Mouse (Mus musculus) frontal cortex, postnatal 36 days (tissue): ENCODE measurements around the gene Olfr1045.
"Not testable (repeated sequence)": the region's sequence is repeated elsewhere in the genome, so short reads cannot be mapped to it uniquely, and the experiment has no call there.

ENCODE experiments used
- DNase-seq, 2 experiments: peaks; one replicate each; pipeline ENCODE4 v3.0.0; 2022; ENCODE audit warnings: low spot score in 2 of 2

The Olfr1045 gene

DNA sequence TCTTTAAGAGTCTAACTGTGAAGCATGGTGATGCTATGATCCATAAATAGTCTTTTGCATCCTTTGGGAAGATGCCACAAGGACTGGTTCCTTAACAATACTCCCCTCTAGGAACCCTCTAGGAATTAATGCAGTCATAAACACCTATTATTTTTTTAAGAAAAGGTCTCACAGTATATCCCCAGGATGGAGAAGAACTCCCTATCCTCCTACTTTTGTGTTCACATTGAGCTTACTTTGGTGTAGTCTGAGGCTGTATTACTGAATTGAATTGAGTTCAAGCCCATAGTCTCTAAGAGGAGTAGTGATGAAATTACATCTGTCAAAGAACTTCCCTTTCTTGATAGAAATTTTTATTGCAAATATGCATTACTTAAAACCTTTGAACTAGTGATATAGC lies at the start of gene Olfr1045:
TSS of gene Olfr1045 (minus strand) at position 101 of the 400 bp plus-strand sequence.
- DNase-seq, result no peak

DNA sequence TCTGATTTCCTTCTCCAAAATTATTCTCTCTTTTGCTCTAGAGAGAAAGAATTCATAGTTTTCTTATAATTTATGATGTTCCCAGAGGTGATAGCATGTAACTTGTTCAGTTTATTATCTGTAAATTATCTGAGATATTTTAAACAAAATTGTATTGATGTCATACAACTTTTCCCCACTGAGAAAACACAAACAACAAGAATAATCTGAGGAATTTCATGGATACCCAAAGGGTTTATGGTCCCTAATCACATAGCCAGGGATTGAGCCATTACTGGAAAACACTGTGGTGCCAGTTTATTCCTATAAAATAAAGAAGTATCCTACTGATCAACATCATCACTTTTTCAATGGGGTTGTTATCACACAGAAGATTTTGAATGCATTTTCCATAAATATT lies 37.4 kb upstream of the Olfr1045 start, which contains the start of gene Olfr1048:
TSS of gene Olfr1048 (minus strand) at position 101 of the 400 bp plus-strand sequence.
- DNase-seq, result no peak

DNA sequence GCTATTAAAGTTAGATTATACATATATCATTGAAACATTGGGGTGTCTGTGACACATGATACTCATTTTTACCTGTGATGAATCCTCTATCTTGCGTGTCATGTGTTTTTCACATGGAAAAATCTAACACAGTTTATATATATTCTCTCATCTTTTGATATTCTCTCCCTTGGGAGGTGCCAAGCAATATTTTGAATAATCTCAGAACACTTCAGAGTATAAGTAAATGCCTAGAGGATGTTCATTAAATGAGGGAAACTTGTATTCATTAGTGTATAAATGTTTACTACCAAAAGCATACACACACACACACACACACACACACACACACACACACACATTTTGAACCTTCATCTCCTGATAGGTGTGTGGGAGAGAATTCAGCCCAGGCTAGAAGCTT lies 28.5 kb upstream of the Olfr1045 start, which contains the start of gene Olfr1047:
TSS of gene Olfr1047 (minus strand) at position 101 of the 400 bp plus-strand sequence.
- DNase-seq, result no peak

DNA sequence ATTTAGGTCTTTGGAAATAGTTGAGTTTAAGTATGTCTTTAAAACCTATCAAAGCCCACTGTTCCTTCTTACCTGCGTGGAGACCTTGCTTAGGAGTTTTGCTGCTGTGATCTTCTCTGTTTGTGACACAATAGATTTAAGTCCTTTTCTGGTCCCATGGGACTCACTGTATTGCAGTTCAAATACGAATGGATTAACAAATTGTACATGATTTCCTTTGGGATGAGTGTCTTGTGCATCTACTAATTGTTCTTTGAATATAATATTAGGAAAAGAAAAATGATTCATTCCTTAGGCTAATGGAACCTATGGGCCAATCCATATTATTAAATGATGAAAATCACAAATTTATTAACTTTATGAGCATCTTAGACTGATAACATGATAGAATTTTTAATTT lies 16.4 kb upstream of the Olfr1045 start, which contains the start of gene Olfr1046:
TSS of gene Olfr1046 (minus strand) at position 101 of the 400 bp plus-strand sequence.
- no peak for DNase-seq

DNA sequence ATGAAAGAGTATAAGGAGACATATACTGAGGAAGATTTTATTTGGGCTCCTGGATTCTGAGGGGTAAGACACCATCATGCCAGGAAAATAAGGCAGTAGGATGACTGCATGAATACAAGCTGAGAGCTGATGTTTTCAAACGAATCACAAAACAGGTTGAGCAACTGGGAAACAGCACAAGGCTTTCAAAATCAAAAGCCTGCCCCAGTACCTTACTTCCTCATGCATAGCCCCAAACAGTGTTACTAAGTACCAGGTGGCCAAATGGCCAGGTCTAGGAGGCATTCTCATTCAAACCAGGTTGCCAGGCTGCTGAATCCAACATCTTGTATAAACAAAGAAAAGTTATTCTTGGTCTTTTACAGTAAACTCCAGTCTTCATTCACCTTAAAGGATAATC lies 6.9 kb downstream of the Olfr1045 start:
- DNase-seq, result no peak

DNA sequence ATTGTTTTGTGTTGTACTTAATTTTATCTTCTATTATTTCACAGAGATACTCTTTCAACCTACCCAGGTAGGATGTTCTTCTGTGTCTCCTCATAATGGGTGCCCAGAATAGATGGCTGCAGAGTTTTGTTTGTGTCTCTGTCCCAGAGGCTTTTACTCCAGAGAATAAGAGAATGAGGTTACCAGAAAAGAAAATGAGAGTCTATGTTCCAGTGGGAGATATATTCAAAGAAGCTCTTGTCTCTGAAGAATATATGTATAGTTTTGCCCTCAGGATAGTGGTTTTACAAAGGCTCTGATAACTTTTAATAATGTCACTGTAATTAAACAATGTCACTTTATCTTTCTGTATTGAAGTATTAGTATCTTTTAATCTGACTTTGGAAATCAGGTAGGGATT lies 17.2 kb downstream of the Olfr1045 start, which contains the start of gene Olfr52:
TSS of gene Olfr52 (minus strand) at position 101 of the 400 bp plus-strand sequence.
- DNase-seq, result no peak

DNA sequence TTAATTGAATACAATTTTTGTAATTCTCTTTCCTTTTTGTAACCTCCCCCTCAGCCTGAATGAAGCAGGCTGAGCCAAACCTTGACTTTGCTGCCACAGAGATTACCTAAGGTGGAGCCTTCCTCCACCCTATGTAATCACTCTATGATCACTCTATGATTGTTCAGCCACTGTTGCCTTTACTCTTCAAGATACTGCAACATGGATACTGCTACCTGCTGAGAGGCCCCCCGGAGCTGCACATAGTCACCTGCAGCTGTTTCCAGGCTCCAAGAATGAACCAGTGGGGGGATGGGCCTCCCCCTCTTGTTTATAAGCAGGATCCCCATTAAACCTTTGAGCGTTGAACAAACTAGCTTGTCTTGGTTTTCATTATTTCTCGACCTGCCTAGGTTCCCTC lies 22.9 kb downstream of the Olfr1045 start:
- DNase-seq, result no peak

DNA sequence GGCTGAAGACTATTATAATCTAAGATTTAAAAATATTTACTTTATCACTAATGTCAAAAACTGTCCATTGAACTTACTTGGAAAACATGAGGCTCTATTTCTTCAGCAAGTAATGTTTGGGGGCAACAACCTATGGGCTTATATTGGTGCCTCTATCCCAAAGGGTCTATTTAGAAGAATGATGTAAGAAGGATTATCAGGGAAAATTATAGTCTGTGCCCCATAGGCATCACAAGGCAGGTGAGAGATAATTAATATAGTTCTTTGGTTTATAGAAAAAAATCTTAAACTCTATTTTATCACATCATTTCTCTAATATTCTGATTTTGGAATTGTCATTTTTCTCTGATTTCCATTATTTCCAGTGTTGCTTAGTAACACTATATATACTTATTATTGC lies 25.1 kb downstream of the Olfr1045 start, which contains the start of gene Olfr1044:
TSS of gene Olfr1044 (minus strand) at position 101 of the 400 bp plus-strand sequence.
- no peak for DNase-seq

DNA sequence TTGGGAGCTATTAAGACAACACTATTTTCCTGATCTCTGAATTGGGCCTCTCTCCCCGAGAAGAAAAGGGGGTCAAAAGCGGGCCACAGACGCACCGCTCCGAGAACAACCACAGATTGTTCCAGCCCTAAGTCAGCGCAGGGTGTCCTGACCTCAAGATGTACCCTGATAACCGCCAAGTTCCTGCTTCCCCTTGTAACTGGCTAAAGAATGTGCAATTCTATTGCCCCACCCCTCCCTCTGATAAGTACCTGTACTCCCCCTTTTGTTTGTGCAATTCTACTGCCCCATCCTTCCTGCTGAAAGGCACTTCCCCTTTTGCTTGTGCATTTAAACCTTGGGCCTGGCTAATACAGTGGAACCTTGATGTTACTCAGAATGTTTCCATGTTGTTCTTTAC lies 27.4 kb downstream of the Olfr1045 start:
- not testable (repeated sequence) for DNase-seq

DNA sequence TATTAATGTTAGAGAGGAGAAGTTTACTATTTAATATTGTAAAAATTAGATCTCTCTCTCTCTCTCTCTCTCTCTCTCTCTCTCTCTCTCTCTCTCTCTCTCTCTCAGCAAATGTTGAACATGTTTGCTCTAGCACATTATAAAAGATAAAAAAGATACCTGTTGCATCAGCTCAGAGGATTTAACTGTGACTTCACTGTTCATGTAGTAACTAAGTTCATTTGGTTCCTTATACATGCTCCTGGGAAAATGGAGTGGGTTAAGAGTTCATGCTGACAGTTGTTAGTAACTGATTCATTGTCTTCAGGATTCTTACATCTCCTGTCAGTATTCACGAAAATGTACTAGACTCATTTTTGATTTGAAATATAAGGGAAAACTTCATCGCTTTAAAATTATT lies 35.4 kb downstream of the Olfr1045 start, which contains the start of gene Olfr1043:
TSS of gene Olfr1043 (minus strand) at position 101 of the 400 bp plus-strand sequence.
- DNase-seq, result no peak

DNA sequence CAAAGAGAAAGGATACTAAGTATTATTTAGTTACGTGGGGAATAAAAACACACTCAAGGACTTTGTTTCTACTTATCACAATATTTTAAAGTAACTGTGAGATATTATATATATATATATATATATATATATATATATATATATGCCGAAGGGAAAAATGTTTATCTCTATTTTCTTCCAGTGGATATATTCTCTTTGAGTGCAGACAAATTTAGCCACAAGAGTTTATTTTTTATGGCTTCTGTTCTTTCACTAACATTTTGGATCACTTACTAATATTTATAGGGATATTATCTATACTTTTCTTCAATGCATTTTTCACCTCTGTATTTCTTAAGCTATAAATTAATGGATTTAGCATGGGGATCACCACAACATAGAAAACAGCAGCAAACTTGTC lies 41.1 kb downstream of the Olfr1045 start, which contains the start of gene Olfr1042:
TSS of gene Olfr1042 (minus strand) at position 101 of the 400 bp plus-strand sequence.
- DNase-seq, result no peak

DNA sequence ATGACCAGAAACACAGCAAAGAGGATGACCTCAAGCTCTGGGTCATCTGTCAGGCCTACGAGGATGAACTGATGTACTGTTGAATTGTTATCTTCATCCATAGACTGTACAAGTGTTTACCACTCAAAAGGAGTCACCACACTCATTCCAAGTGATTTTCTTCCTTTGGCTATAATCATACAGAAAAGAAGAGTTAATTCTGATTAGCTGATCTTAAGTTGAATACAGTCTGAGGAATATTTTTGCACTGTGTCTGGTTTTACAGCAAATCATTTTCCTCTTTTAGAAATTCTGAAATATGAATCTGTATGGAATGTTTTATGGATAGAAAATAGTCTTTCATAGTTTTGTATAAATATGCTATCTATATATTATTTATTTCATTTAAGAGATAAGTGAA lies 56.2 kb downstream of the Olfr1045 start, which contains the start of gene Olfr1040:
TSS of gene Olfr1040 (minus strand) at position 101 of the 400 bp plus-strand sequence.
- DNase-seq, result no peak
